Mouse (Mus musculus): ENCODE measurements around the gene Lamb1. TPM values are rescaled to one million over a fixed set of nuclear protein-coding genes. Genes with fewer than 3 reads are reported as not detected.

The Lamb1 gene
- polyA plus RNA-seq, 1 experiment from 2014 or later, result 4.9 TPM

- no peaks in the 10 kb centered on the region for H3K27me3 ChIP-seq (ENCODE audit: control insufficient read depth, insufficient read depth, low read length)
- H3K9ac ChIP-seq (replicated peaks; ENCODE audit: low read depth, low read length), result no peak overlapping the region
- H3K4me2 ChIP-seq (ENCODE audit: low read depth, low read length), result no peak overlapping the region
- no peak overlapping the region for H3K4me3 ChIP-seq (ENCODE audit: low read depth, low read length)
- no peaks in the 10 kb centered on the region for H3K9me3 ChIP-seq (ENCODE audit: control insufficient read depth, low read length)
- no peak overlapping the region for H3K27ac ChIP-seq (ENCODE audit: low read depth, low read length)
- H3K4me1 ChIP-seq (ENCODE audit: control insufficient read depth, insufficient read depth, low read length), result no peaks in the 10 kb centered on the region
- H3K36me3 ChIP-seq (ENCODE audit: control insufficient read depth, insufficient read depth, low read length), result no peaks in the 10 kb centered on the region
- WGBS, result 89% methylated on average over 1 of the region's 1 CpGs
- ATAC-seq (ENCODE audit: low read depth), result no peak
These were observed 56.5 kb downstream of the Lamb1 start for GRCm38 (mm10) chr12:31321532-31321931.

- Histone ChIP-seq H3K4me3 (ENCODE audit: low read depth, low read length) (no peak overlapping the region), H3K27ac (ENCODE audit: low read depth, low read length) (no peak overlapping the region), H3K9ac (replicated peaks; ENCODE audit: low read depth, low read length) (no peak overlapping the region), H3K4me1 (ENCODE audit: control insufficient read depth, insufficient read depth, low read length) (no peaks in the 10 kb centered on the region), H3K9me3 (ENCODE audit: control insufficient read depth, low read length) (no peaks in the 10 kb centered on the region), H3K27me3 (ENCODE audit: control insufficient read depth, insufficient read depth, low read length) (no peaks in the 10 kb centered on the region), H3K4me2 (ENCODE audit: low read depth, low read length) (no peak overlapping the region), H3K36me3 (ENCODE audit: control insufficient read depth, insufficient read depth, low read length) (0 out of 2 replicates have a peak, but pooled peaks cover 3% of the 10 kb centered on the region)
- WGBS, result 90% methylated on average over 9 of the region's 9 CpGs
- ATAC-seq (ENCODE audit: low read depth), result no peak
These were observed 58.2 kb downstream of the Lamb1 start for GRCm38 (mm10) chr12:31323136-31323695.

- no peak overlapping the region for H3K9ac ChIP-seq (replicated peaks; ENCODE audit: low read depth, low read length)
- no peaks in the 10 kb centered on the region for H3K4me1 ChIP-seq (ENCODE audit: control insufficient read depth, insufficient read depth, low read length)
- no peak overlapping the region for H3K27ac ChIP-seq (ENCODE audit: low read depth, low read length)
- 96% methylated on average over 9 of the region's 9 CpGs for WGBS
- no peaks in the 10 kb centered on the region for H3K9me3 ChIP-seq (ENCODE audit: control insufficient read depth, low read length)
- no peak for ATAC-seq (ENCODE audit: low read depth)
- no peaks in the 10 kb centered on the region for H3K27me3 ChIP-seq (ENCODE audit: control insufficient read depth, insufficient read depth, low read length)
- H3K4me2 ChIP-seq (ENCODE audit: low read depth, low read length), result no peak overlapping the region
- peaks cover 6% of the 10 kb centered on the region; the same call in 1 of the 2 replicates for H3K36me3 ChIP-seq (ENCODE audit: control insufficient read depth, insufficient read depth, low read length)
- no peak overlapping the region for H3K4me3 ChIP-seq (ENCODE audit: low read depth, low read length)
These were observed 62.1 kb downstream of the Lamb1 start for GRCm38 (mm10) chr12:31327139-31327538.

DNA sequence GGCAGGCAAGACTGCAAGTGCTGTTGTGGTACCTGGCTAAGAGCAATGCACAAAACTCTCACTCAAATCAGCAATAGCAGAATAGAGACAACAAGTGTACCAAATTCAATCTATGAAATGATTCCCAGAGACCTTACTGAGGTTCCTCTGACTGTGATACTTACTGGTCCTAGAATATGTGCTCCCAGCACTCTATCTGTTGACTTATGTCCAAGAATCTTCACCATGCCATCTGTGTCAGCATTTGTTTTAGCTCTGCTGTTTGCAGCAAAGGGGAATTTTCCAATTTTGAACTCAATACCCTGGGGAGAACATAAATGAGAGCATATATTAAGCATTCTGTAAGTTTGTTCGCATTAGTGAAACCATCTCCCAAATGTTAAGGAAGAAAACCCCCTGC lies 68.2 kb downstream of the Lamb1 start:
- WGBS, result 89% methylated on average over 1 of the region's 1 CpGs
- H3K4me2 ChIP-seq (ENCODE audit: low read depth, low read length), result no peak overlapping the region
- H3K27me3 ChIP-seq (ENCODE audit: control insufficient read depth, insufficient read depth, low read length), result no peaks in the 10 kb centered on the region
- peaks cover 40% of the 10 kb centered on the region for H3K36me3 ChIP-seq (ENCODE audit: control insufficient read depth, insufficient read depth, low read length)
- no peak overlapping the region for H3K9ac ChIP-seq (replicated peaks; ENCODE audit: low read depth, low read length)
- no peak overlapping the region for H3K4me3 ChIP-seq (ENCODE audit: low read depth, low read length)
- ATAC-seq (ENCODE audit: low read depth), result no peak
- no peaks in the 10 kb centered on the region for H3K9me3 ChIP-seq (ENCODE audit: control insufficient read depth, low read length)
- H3K27ac ChIP-seq (ENCODE audit: low read depth, low read length), result no peak overlapping the region
- H3K4me1 ChIP-seq (ENCODE audit: control insufficient read depth, insufficient read depth, low read length), result no peaks in the 10 kb centered on the region

GRCm38 (mm10) chr12:31350191-31350943 lies 85.3 kb downstream of the Lamb1 start:
- H3K4me2 ChIP-seq (ENCODE audit: low read depth, low read length), result peak overlapping the region; percentile 84
- no peaks in the 10 kb centered on the region for H3K27me3 ChIP-seq (ENCODE audit: control insufficient read depth, insufficient read depth, low read length)
- H3K4me1 ChIP-seq (ENCODE audit: control insufficient read depth, insufficient read depth, low read length), result peaks cover 5% of the 10 kb centered on the region
- ATAC-seq (ENCODE audit: low read depth), result no peak
- H3K27ac ChIP-seq (ENCODE audit: low read depth, low read length), result peak overlapping the region; percentile 78
- 29% methylated on average over 15 of the region's 15 CpGs for WGBS
- no peaks in the 10 kb centered on the region for H3K9me3 ChIP-seq (ENCODE audit: control insufficient read depth, low read length)
- peak overlapping the region; percentile 98 for H3K4me3 ChIP-seq (ENCODE audit: low read depth, low read length)
- 0 out of 2 replicates have a peak, but pooled peaks cover 3% of the 10 kb centered on the region for H3K36me3 ChIP-seq (ENCODE audit: control insufficient read depth, insufficient read depth, low read length)
- H3K9ac ChIP-seq (replicated peaks; ENCODE audit: low read depth, low read length), result peak overlapping the region; percentile 94

GRCm38 (mm10) chr12:31350944-31351928 lies 86.2 kb downstream of the Lamb1 start, which contains the start of gene Dld:
Dld (minus strand) TSS chr12:31351453.
- Histone ChIP-seq H3K27me3 (ENCODE audit: control insufficient read depth, insufficient read depth, low read length) (no peaks in the 10 kb centered on the region), H3K4me2 (ENCODE audit: low read depth, low read length) (peak within 1 kb of the TSS; percentile 84), H3K9me3 (ENCODE audit: control insufficient read depth, low read length) (no peaks in the 10 kb centered on the region), H3K4me3 (ENCODE audit: low read depth, low read length) (peak within 1 kb of the TSS; percentile 98), H3K4me1 (ENCODE audit: control insufficient read depth, insufficient read depth, low read length) (peaks cover 5% of the 10 kb centered on the region), H3K36me3 (ENCODE audit: control insufficient read depth, insufficient read depth, low read length) (0 out of 2 replicates have a peak, but pooled peaks cover 3% of the 10 kb centered on the region), H3K9ac (replicated peaks; ENCODE audit: low read depth, low read length) (peak within 1 kb of the TSS; percentile 94), H3K27ac (ENCODE audit: low read depth, low read length) (peak within 1 kb of the TSS; percentile 78)
- WGBS, result 5% methylated on average over 66 of the region's 66 CpGs
- peak; percentile 100 for ATAC-seq (ENCODE audit: low read depth)

- WGBS, result 60% methylated on average over 3 of the region's 3 CpGs
These were observed 101.4 kb downstream of the Lamb1 start for GRCm38 (mm10) chr12:31366428-31366827.

DNA sequence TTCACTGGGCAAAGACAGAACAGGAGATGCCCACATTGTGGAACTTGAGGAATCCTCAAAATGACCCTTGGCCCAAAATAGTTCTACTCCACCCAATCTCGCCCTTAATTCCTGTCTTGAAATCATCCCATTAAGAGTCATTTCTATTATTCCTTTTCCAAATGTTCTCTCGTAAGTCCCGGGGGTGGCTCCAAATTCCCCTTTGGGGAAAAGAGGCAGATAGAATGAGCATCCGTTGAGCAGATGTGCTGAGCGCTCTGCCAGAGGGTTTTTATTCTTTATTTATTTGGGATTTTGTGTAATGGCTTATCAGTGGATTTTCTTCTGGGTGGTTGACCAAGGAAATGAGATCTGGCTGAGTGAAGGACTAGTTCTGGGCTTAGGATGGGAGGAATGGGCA lies 102.7 kb downstream of the Lamb1 start:
- Histone ChIP-seq H3K36me3 (ENCODE audit: control insufficient read depth, insufficient read depth, low read length) (no peaks in the 10 kb centered on the region), H3K27ac (ENCODE audit: low read depth, low read length) (no peak overlapping the region), H3K4me3 (ENCODE audit: low read depth, low read length) (no peak overlapping the region), H3K4me1 (ENCODE audit: control insufficient read depth, insufficient read depth, low read length) (no peaks in the 10 kb centered on the region), H3K4me2 (ENCODE audit: low read depth, low read length) (no peak overlapping the region), H3K9me3 (ENCODE audit: control insufficient read depth, low read length) (no peaks in the 10 kb centered on the region), H3K9ac (replicated peaks; ENCODE audit: low read depth, low read length) (no peak overlapping the region), H3K27me3 (ENCODE audit: control insufficient read depth, insufficient read depth, low read length) (no peaks in the 10 kb centered on the region)
- WGBS, result 76% methylated on average over 5 of the region's 5 CpGs
- ATAC-seq (ENCODE audit: low read depth), result no peak

More at GRCm38 (mm10) chr12:31366428-31366827, 101.4 kb downstream of the Lamb1 start:
- no peak for ATAC-seq (ENCODE audit: low read depth)
- no peak overlapping the region for H3K4me2 ChIP-seq (ENCODE audit: low read depth, low read length)
- no peaks in the 10 kb centered on the region for H3K9me3 ChIP-seq (ENCODE audit: control insufficient read depth, low read length)
- H3K4me3 ChIP-seq (ENCODE audit: low read depth, low read length), result no peak overlapping the region
- no peaks in the 10 kb centered on the region for H3K36me3 ChIP-seq (ENCODE audit: control insufficient read depth, insufficient read depth, low read length)
- H3K27me3 ChIP-seq (ENCODE audit: control insufficient read depth, insufficient read depth, low read length), result no peaks in the 10 kb centered on the region
- H3K27ac ChIP-seq (ENCODE audit: low read depth, low read length), result no peak overlapping the region
- H3K9ac ChIP-seq (replicated peaks; ENCODE audit: low read depth, low read length), result no peak overlapping the region
- H3K4me1 ChIP-seq (ENCODE audit: control insufficient read depth, insufficient read depth, low read length), result no peaks in the 10 kb centered on the region
